Mouse (Mus musculus) A20 (cell line): ENCODE results near the gene Fam227b.

Source experiments
- DNase-seq: peaks from one replicate; pipeline ENCODE4 v3.0.0-alpha.2; 2011; ENCODE audit warnings: low read depth, low spot score

Gene Fam227b

DNA sequence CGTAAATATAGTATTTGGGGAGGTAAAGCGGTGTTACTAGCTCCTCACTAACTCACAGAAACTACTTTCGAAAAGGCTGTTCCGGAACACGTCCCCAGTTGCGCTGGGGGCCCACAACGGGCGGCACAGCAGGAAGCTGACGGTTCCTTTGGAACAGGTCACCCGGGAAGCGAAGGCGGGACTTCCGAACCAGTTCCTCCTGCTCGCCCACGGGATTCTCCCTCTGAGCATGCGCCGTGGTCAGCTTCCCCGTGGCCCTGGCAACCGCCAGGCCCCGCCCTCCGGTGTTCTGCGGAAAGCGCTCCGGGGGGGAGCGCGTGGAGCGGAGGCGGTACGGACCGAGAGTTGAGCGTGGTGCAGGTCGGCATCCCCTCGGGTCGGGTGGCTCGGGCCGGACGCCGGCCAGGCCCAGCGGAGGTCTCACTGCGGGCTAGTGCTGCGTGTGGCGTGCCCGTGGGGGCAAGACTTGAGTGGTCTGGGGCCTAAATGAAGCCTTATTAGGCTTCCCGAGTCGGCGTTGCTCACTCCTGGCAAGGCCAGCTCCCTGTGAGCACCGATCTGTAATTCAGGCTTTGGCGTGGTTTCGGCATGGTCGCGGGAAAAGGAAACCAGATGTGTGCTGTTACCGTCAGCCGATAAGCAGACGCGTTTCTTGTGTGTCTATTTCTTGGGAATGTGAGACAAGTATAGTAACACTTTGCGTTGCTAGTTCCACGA, at the start of gene Fam227b, which contains the start of gene Dtwd1:
Fam227b (minus strand) TSS at position 150 of the 717 bp plus-strand sequence.
Dtwd1 (plus strand) TSS at position 287 of the 717 bp plus-strand sequence.
- peak; percentile 98 for DNase-seq

DNA sequence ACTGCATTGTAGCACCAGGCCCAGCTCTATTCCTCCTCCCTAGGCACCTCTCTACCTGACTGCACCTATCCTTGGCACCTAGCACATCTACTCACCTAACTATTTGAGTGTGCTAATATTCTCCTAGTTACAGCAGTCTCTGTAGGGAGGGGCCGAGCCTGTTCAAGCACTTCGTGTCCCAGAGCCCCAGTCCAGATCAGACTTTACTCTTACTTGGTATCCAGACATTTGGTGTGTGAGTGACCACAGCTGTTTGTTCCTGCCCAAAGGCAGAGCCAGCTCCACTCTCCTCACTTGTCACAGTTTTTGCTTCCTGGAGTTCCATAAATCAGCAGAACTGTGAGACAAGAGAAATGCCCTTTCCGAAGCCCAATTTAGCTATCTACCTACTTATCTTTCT, 47.2 kb upstream of the Fam227b start:
- no peak for DNase-seq

DNA sequence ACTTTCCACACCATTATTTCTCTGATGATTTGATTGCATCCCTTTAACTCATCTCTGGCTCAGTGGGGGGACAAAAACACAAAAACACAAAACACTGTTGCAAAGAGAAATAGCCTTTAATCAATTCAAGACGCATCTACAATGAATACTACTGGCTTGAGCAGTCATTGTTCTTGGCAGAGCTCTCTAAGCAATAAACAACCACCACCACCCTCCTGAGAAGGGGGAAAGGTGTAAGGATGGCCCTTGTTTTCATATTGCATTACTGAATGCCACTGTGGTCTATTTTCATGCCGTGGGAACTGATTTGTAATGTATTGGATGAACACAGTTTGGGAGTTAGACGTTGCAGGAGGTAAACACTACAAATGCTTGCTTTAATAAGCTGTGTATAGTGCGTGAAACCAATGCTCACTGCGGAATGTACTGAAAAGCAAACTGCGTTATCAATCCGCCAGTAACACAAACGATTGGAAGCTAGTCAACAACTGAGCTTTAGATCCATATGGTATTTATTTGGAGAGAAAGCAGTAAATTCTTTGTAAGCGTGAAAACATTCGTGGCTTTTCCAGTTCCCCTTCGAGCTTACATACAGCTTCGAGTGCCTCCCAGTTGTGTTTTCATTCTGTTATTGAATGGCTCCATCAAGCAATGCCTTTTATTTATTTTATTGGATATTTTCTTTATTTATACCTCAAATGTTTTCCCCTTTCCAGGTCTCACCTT, 44.0 kb upstream of the Fam227b start:
- DNase-seq: no peak

DNA sequence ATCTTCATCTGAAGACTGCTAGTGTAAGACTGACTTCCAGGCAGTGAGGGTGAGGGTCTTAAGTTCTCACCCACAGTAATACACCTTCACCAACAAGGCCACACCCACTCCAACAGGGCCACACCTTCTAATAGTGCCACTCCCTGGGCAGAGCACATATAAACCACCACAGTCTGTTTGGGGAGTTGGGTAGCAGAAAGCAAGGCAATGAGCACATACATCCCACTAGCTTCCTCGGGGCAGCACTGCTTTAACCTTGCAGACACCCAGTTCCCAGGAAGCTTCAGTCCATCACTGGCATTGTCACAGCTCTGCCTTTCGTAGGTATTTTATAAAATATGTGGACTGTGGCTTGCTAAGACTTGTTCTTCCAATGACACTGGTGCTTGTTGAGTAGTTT, 40.3 kb upstream of the Fam227b start:
- no peak for DNase-seq

DNA sequence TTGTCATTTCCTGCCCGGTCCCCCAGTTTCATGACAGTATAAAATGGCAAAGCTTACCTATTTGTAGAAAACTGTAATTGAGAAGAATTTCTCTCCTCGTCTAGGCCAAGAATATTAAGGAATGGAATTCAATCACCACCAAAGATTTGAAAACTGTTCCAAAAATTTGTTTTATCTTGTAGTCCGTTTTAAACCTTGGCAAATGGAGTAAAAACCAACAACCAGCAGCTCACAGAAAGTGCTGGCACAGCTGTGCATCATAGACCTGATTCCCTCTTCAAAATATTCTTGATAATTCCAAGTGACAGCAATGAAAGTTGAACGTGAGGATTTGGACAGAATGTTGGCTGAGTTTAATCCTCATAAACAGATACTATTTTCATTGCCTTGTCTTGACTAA, 39.5 kb upstream of the Fam227b start:
- no peak for DNase-seq

DNA sequence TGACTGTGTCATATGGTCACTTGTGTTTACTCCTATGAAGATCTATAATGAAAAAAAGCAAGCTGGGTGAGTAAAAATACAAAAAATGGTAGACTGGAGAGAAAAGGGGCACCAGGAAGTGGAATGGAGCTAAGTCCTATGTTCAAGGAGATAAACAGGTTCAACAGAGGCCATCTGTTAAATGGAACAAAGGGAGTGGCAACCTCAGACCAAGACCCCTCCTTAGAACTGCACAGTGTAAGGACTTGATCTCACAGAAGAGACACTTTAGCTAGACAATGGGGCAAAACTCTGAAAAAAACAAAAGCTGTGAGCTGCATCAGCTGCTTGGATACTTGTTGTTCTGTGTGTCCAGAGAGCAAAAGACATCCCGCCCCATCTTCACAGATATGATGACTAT, 19.6 kb upstream of the Fam227b start:
- no peak for DNase-seq

DNA sequence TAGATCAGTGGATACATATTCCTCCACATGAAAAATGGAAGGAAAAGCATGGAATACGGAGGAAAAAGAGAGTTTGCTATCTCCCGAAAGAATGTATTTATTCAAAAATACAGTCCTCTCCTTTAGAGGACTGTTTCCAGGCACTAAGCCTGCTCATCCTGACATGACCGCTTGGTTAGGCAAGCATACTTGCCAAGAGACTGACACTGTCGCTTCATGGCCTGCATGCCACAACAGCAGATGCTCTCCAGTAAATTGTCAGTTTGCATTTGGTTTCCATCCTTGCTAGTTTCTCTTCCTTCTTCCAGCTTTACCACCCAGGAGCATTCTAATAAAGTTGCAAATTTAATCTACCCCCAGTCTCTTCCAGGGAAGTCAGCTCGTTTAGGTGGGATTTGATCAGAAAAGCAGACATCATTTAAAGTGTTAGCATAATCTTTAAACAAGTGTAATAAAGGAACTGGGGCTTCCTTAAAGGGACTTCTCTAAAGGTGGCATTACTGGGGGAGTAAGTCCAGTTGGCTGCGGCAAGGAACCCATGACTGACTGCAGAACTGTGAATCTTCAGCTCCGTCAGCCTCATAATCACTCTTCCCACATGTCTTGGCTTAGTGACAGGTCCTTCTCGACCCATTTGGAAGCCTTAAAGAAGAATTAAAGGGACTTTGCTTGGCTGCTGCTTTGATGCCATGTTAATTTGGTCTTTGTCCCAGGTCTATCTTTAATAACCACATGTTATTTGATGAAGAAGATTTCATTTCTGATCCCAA, 15.2 kb upstream of the Fam227b start:
- no peak for DNase-seq

DNA sequence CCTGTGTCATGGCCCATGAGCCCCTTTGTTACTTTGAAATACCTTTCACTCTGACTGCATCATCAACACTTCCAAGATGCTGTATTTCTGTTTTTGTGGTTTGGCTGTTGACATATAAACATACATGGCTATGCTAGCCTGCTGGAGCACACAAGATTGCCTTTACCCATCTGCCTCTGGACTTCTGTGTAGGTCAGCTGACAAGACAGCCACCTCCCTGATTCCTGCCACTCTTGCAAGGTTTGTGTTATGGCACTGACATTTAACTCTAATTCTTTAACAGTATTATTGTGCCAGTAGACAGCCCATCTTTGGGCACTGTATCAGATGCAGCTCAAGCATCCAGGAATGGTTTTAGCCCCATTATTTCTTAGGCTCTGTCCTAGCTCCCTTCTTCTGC, 14.5 kb upstream of the Fam227b start:
- no peak for DNase-seq

DNA sequence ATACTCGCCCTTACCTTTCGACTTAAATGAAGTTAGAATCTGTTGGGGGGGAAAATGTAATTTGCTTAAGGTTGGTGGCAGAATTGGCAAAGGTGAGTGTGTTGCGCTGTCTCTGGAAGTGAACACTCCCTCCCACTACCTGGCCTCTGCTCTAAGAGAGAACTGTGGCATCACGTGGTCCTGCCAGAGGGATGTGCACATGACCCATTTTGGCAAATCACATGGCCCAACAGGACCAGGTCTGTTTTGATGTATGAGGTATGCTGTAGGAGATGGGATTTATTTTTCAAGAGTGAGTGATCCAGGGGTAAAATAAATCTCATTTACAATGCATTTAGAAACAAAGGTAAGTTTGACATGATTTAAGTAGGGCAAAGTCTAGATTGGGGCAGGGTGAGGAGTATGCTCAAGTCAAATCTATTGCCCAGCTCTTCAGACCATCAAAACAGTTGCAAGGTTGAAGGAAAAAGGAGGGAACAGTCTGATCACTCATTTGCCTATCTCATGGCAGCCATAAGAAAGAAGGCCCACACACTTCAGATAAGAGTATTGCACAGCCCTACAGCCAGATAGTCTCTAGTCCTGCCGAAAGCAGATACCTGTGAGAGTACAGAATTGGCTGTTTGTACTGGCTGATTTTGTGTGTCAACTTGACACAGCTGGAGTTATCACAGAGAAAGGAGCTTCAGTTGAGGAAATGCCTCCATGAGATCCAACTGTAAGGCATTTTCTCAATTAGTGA, 13.6 kb upstream of the Fam227b start:
- no peak for DNase-seq

DNA sequence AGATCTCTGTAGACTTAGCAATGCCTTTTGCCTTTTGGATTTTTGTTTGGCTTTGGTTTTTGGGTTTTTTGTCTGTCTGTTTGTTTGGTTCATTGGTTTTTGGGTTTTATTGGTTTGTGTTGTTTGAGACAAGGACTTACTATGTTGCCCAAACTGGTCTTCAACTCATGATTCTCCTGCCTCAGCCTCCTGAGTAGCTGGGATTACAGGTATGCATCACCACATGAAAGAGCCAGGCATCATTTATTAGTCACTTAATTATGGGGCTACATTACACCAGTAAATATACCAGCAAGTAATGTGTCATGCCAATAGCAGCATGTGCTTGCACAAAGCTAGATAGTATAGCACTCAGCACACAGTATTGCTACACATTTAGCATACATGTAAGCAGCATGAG, 4.1 kb downstream of the Fam227b start:
- DNase-seq: no peak

DNA sequence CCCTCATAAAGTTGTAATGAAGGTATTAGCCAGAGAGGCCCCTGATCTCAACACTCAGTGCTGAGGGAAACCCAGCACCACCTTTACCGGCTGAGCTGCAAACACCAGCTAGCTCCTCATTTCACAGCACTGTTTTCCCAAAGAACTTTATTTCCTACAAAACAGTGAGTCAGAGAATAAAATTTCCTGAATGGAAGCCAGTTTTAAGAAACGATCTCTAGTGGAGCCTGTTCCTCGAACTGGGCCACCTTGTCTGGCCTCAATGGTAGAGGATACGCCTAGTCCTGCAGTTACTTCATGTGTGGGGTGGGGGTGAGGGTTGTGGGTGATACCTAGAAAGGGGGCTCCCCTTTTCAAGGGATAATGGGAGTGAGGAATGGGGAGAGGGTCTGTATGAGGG, 57.2 kb downstream of the Fam227b start:
- DNase-seq: no peak

DNA sequence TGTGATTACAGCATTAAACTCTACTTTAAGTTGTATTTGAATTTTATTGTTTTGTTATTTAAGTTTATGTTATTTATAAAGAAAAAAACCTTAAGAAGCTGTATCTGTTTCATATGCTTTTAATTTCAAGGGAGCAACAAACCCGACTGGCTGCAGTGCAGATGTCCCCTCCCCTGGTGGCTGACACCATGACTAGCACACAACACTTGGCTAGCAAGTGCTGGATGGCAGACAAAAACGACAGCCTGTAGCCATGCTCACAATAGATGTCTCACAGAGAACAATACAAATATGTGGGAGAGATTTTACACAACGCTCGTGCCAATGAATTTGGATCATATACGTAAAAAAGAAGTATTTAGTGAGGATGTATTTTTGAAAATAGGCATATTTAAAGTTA, 61.4 kb downstream of the Fam227b start:
- no peak for DNase-seq

DNA sequence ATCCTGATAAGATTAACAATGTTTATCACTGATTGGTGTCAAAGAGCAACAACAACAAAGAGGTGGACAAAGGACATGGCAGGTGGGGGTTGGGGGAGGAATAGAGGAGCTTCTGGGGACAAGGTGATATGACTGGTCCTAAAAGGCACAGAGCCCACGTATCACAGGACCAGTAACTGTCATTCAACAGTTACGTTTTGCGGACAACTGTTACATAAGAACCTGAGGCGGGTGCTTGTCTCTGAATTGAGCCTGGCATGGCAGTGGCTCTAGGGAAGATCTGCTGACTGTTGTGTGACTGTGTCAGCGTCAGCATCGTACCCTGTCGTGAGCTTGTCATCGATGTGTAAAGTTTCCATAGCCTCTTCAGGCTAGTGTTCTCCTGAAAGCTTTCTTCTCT, 65.6 kb downstream of the Fam227b start:
- no peak for DNase-seq

DNA sequence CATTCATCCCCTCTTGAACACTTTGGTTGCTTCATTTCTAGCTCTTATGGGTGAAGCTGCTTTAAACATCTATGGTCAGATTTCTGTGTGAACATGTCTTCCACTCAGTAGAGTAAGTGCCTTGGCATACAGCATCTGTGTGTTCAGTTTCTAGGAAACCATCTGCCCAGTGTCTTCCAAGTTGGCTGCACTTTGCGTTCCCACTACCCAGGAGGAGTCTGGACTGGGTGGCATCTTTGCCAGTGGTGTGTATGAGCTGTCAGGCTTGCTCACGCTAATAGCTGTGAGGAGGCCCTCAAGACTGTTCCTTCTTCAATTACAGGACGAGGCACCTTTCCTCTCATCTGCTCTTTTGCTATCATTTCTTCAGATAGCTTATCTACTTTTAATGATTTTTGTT, 67.5 kb downstream of the Fam227b start:
- DNase-seq: no peak

DNA sequence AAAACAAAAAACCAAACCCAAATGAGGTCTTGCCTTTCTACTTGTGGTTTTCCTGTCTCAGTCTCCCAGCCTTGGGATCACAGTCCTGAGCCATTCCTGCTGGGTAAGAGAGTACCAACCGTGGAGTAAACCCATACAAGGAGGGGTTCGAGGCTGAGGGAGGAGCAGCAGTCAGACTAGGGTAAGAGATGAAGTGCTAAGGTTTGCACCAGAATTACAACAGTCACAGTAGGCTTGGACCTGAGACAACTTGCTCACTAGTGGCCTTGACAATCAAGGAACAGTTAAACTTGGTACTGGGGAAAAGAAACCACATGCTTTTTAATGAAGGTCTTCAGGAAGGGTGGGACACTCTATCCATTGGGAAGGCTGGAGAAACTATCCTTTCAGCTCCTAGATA, 72.7 kb downstream of the Fam227b start:
- DNase-seq: no peak

DNA sequence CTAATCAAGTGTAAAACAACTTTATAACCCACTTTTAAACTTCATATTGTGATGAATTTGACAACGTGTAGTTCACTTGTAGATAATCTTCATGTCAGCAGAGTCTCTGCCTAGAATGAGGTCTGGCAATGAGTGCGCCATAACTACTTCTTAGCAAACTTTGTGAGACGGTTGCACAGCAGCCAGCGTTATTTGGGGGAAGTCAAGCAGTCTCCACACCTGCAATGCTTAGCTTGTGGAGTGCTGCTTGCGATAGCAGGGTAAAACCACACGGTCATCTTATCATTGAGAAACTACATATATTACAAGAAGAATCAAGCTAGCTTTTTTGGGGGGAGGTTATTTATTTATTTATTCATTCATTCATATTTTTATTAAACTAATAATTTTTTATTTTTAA, 75.3 kb downstream of the Fam227b start:
- peak; percentile 76 for DNase-seq

DNA sequence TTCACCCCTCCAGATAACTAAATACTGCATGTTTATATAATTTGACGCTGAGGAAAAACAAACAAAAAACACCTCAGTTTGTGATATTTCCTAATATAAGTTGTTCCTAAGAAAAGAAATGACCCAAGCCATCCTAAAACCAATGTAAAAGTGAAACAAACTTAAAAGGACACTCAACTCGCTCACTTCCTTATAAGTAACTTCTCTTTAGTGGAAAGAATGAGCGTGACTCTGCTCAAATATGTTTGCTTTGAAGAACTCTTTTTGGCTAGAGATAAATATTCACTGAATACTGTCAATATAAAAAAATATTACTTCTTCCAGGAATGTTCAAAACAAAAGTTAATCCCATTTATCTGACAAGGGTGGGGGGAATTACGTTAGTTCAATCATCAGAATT, 78.1 kb downstream of the Fam227b start:
- DNase-seq: peak; percentile 45

DNA sequence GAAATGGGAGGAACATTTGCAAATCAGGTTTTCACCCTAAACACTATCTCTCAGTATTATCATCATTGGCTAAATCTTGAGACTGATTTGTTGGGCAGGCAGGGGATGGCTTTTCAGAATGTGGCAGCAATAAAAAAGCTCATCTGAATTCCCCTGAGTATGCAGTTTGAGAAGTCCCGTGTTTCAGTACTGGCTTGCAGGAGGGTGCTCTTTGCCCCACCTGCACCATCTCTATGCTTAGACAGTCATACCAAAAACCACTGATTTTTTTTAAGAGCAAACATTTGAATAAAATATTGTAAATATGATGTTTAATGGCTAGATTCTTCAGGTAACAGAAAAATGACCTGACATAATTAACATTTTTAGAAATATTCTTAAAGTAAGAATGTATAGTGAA, 82.1 kb downstream of the Fam227b start:
- DNase-seq: peak; percentile 70

DNA sequence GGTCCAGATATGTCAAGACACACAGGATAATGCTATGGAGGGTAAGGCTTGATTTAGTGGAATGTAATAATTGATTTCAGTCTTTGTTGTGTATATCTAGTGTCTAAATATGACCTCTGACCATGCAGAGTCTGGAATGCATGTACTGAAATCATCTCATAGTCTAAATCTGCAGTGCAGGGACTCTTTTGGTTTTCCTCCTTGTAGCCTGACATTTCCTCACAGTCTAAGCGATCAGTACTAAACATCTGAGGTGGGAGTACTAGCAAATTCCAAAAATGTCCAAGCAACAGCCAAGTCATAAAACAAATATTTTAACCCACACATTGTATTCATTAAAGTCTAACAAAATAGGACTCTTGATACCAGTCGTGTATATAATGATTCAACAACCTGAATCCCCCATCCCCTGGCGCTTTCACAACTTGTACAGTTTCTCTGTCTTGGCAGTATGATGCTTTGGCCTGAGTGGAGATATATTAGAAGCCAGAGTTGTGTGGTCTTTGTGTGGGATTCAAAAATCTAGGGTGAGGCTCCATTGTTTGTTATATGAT, 86.4 kb downstream of the Fam227b start:
- DNase-seq: no peak

DNA sequence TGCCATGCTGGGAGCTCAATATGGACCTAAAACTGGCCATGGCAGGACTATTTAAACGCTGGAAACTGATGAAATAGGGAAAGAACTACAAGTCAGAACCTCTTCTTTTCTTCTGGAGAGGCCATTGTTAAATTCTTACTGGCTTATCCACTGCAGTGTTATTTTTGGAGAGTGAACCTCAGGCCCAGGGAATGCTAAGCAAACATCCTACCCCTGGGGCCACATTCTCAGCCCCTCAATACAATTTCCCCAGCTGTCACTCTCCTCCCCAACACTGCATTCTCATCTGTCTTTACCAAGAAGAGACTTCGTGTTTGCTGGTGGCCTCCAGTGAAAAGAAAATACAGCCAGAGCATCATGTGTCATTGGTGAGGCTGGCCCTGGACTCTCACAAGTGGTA, 87.0 kb downstream of the Fam227b start:
- DNase-seq: no peak

DNA sequence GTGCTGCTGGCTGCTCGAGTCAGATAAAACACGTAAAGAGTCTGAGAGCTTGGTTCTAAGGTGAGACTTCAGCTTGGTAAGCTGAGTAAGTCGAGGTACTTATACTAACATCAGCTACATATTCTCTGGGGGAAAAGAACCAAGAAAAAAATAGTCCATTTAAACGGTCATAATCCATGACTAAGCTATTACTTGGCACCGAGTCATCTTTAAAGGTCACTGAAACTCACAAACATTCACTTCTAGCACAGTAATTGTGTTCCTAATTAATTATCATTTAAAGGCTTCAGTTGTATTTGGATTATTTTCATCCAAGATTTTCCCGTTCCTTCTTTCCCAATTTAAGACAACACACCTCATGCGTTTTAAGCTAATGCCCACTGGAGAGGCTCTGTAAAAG, 88.9 kb downstream of the Fam227b start:
- no peak for DNase-seq
